ENCODE assay signal across 10 mouse cellular contexts in genomic region chr5:140617714-140618113, GRCm38 (mm10). TPM values are rescaled to one million over a fixed set of nuclear protein-coding genes. Genes with fewer than 3 reads are reported as not detected.
A peak's percentile ranks its signal among the peaks of the same experiment; 100 is the strongest.
DNase-seq lines count a peak whose midpoint lies in the region; ATAC-seq and TF ChIP-seq lines count a peak whose summit lies in the region.
"Had no signal": no experiment of that assay in that cellular context is flagged by ENCODE, and none has a peak within 500 bp of the region (broad histone marks: within the 10 kb centered on the region; RNA-seq: fewer than 3 reads in every experiment).

No protein-coding gene starts in this region.

- peaks cover 6% of the 10 kb centered on the region; the same call in 1 of the 2 replicates for H3K27me3 ChIP-seq in midbrain, embryonic 10.5 days (ENCODE audit: low read depth, poor library complexity, severe bottlenecking)
- no peaks in the 10 kb centered on the region for H3K27me3 ChIP-seq in midbrain, postnatal 0 days (ENCODE audit: insufficient read depth, low read length)
- H3K27me3 ChIP-seq in intestine, embryonic 15.5 days (replicated peaks), result no peaks in the 10 kb centered on the region

- no peaks in the 10 kb centered on the region for H3K9me3 ChIP-seq in midbrain, embryonic 10.5 days (replicated peaks)
- no peaks in the 10 kb centered on the region for H3K9me3 ChIP-seq in midbrain, postnatal 0 days (ENCODE audit: low read length)
- no peaks in the 10 kb centered on the region for H3K9me3 ChIP-seq in intestine, embryonic 15.5 days

- H3K9ac ChIP-seq in midbrain, postnatal 0 days (replicated peaks; ENCODE audit: low read length, poor library complexity, severe bottlenecking), result no peak overlapping the region
- H3K9ac ChIP-seq in intestine, embryonic 15.5 days, result no peak overlapping the region

- ATAC-seq in midbrain, postnatal 0 days (ENCODE audit: low FRiP score), result no peak
- ATAC-seq in intestine, embryonic 15.5 days, result no peak

- no peak for TF ChIP-seq CTCF in midbrain, postnatal 0 days (IDR thresholded peaks at IDR 0.05)

- peak overlapping the region; percentile 33 for H3K27ac ChIP-seq in midbrain, embryonic 10.5 days (replicated peaks)
- no peak overlapping the region for H3K27ac ChIP-seq in midbrain, postnatal 0 days (ENCODE audit: low read depth, low read length)
- H3K27ac ChIP-seq in intestine, embryonic 15.5 days, result no peak overlapping the region

- peak; percentile 64 for DNase-seq in adrenal gland, adult 2 months
- no peak for DNase-seq in adrenal gland, adult 8-10 months
- no peak for DNase-seq in midbrain, embryonic 10.5 days (ENCODE audit: low spot score)
- no peak for DNase-seq in midbrain, postnatal 0 days (ENCODE audit: low spot score)
- peak; percentile 84 for DNase-seq in lung, postnatal 25 days (ENCODE audit: low spot score)
- DNase-seq in thymus, postnatal 0 days (ENCODE audit: low spot score), result peak; percentile 73
- DNase-seq in ovary, postnatal 14 days (ENCODE audit: low spot score), result no peak

- H3K4me3 ChIP-seq in midbrain, embryonic 10.5 days, result no peak overlapping the region
- H3K4me3 ChIP-seq in midbrain, postnatal 0 days (ENCODE audit: low read depth, low read length), result no peak overlapping the region
- no peak overlapping the region for H3K4me3 ChIP-seq in intestine, embryonic 15.5 days (replicated peaks)
- H3K4me3 ChIP-seq: myocyte had no signal

- peaks cover 73% of the 10 kb centered on the region for H3K36me3 ChIP-seq in midbrain, embryonic 10.5 days
- H3K36me3 ChIP-seq in midbrain, postnatal 0 days (ENCODE audit: insufficient read depth, low read length), result peaks cover 9% of the 10 kb centered on the region
- peaks cover 7% of the 10 kb centered on the region; the same call in 1 of the 2 replicates for H3K36me3 ChIP-seq in intestine, embryonic 15.5 days

- 81% methylated on average over 5 of the region's 5 CpGs for WGBS in midbrain, embryonic 10.5 days
- 81% methylated on average over 5 of the region's 5 CpGs for WGBS in midbrain, postnatal 0 days
- WGBS in intestine, embryonic 15.5 days, result 74% methylated on average over 5 of the region's 5 CpGs

- peaks cover 43% of the 10 kb centered on the region for H3K4me1 ChIP-seq in midbrain, embryonic 10.5 days
- H3K4me1 ChIP-seq in midbrain, postnatal 0 days (ENCODE audit: insufficient read depth, low read length), result 0 out of 2 replicates have a peak, but pooled peaks cover 3% of the 10 kb centered on the region
- H3K4me1 ChIP-seq in intestine, embryonic 15.5 days (replicated peaks), result 0 out of 2 replicates have a peak, but pooled peaks cover 13% of the 10 kb centered on the region

- no peak overlapping the region for H3K4me2 ChIP-seq in midbrain, postnatal 0 days (ENCODE audit: low read depth, low read length, poor library complexity, severe bottlenecking)
- H3K4me2 ChIP-seq in intestine, embryonic 15.5 days (replicated peaks), result no peak overlapping the region

RNA-seq across cellular contexts. Expression of gene Lfng, which starts 10.6 kb away (rescaled TPM):
- 10 to 100 TPM in 1 of 2 experiments, 1 to 10 TPM in 1; 9.5 to 14.5 TPM for total RNA-seq in adrenal gland, adult 2 months (2021)
- 59.0 and 60.2 TPM in 2 replicates for polyA plus RNA-seq in adrenal gland, adult 2 months (2012; rRNA removed)
- 10 to 100 TPM; 11.6 to 18.9 (median 17.2) TPM for total RNA-seq in adrenal gland, adult 8-10 months (2022)
- 43.7 and 50.8 TPM in 2 replicates for polyA plus RNA-seq in midbrain, embryonic 10.5 days (2016; fragmentation: Nextera tagmentation; extraction: Ambion mirVana)
- 55.6 and 56.6 TPM in 2 replicates for total RNA-seq in midbrain, postnatal 0 days (2014; rRNA removed)
- polyA plus RNA-seq in midbrain, postnatal 0 days (2015; fragmentation: Nextera tagmentation; extraction: Ambion mirVana), result 20.1 and 22.5 TPM in 2 replicates
- polyA plus RNA-seq in thymus, postnatal 0 days (2015; fragmentation: Nextera tagmentation; extraction: Ambion mirVana), result 13.2 and 13.3 TPM in 2 replicates
- polyA plus RNA-seq in intestine, embryonic 15.5 days (2015; fragmentation: Nextera tagmentation; extraction: Ambion mirVana), result 14.8 and 16.0 TPM in 2 replicates

RNA-seq across cellular contexts. Expression of gene Ttyh3, which starts 31.1 kb away (rescaled TPM):
- total RNA-seq in adrenal gland, adult 2 months (2021), result 10 to 100 TPM; 48.6 to 95.9 TPM
- 185 and 217 TPM in 2 replicates for polyA plus RNA-seq in adrenal gland, adult 2 months (2012; rRNA removed)
- 100 to 1,000 TPM in 1 of 4 experiments, 10 to 100 TPM in 3; 49.8 to 100 (median 77.4) TPM for total RNA-seq in adrenal gland, adult 8-10 months (2022)
- 28.6 and 36.2 TPM in 2 replicates for polyA plus RNA-seq in midbrain, embryonic 10.5 days (2016; fragmentation: Nextera tagmentation; extraction: Ambion mirVana)
- total RNA-seq in midbrain, postnatal 0 days (2014; rRNA removed), result 196 and 204 TPM in 2 replicates
- polyA plus RNA-seq in midbrain, postnatal 0 days (2015; fragmentation: Nextera tagmentation; extraction: Ambion mirVana), result 52.0 and 56.6 TPM in 2 replicates
- 10.4 and 12.3 TPM in 2 replicates for polyA plus RNA-seq in thymus, postnatal 0 days (2015; fragmentation: Nextera tagmentation; extraction: Ambion mirVana)
- polyA plus RNA-seq in intestine, embryonic 15.5 days (2015; fragmentation: Nextera tagmentation; extraction: Ambion mirVana), result 34.5 and 34.7 TPM in 2 replicates

RNA-seq across cellular contexts. Expression of gene Grifin, which starts 52.8 kb away (rescaled TPM):
- not detected for total RNA-seq in adrenal gland, adult 2 months (2021)
- not detected in 2 replicates for polyA plus RNA-seq in adrenal gland, adult 2 months (2012; rRNA removed)
- not detected for total RNA-seq in adrenal gland, adult 8-10 months (2022)
- 0.62 and 0.63 TPM in 2 replicates for polyA plus RNA-seq in midbrain, embryonic 10.5 days (2016; fragmentation: Nextera tagmentation; extraction: Ambion mirVana)
- total RNA-seq in midbrain, postnatal 0 days (2014; rRNA removed), result not detected in 2 replicates
- polyA plus RNA-seq in midbrain, postnatal 0 days (2015; fragmentation: Nextera tagmentation; extraction: Ambion mirVana), result 0.39 TPM in 1 of 2 replicates, not detected in the other
- 13.1 and 21.2 TPM in 2 replicates for polyA plus RNA-seq in thymus, postnatal 0 days (2015; fragmentation: Nextera tagmentation; extraction: Ambion mirVana)
- 0.49 and 0.58 TPM in 2 replicates for polyA plus RNA-seq in intestine, embryonic 15.5 days (2015; fragmentation: Nextera tagmentation; extraction: Ambion mirVana)
- polyA plus RNA-seq: intestine, embryonic 14.5 days; myocyte had no signal

Comparison
In these comparisons a context has a peak if more than half of its experiments do, and no peak if none do; other contexts are left out.
1. DNase-seq: peak in adrenal gland, adult 2 months (single experiment), lung, postnatal 25 days (single experiment) and thymus, postnatal 0 days (single experiment); none in adrenal gland, adult 8-10 months (single experiment), midbrain, embryonic 10.5 days (single experiment), midbrain, postnatal 0 days (single experiment) and ovary, postnatal 14 days (single experiment).